Mouse (Mus musculus): ENCODE results near the gene Rpp14. TPM values are rescaled to one million over a fixed set of nuclear protein-coding genes. Genes with fewer than 3 reads are reported as not detected.

Rpp14 gene
- 10 to 100 TPM; 28.0 to 28.9 TPM for total RNA-seq (2021)
- long read RNA-seq, experiment 1, transcript Rpp14-201 (6 exons, 2,401 nt): major isoform, 39 of 49 reads
- long read RNA-seq, experiment 1, partial matches to known transcripts: 0 of 49 reads
- long read RNA-seq, experiment 1, other reads (novel, unspliced or antisense): 9 of 49 reads
- long read RNA-seq, experiment 2, transcript Rpp14-201 (6 exons, 2,401 nt): major isoform, 35 of 43 reads
- long read RNA-seq, experiment 2, partial matches to known transcripts: 0 of 43 reads
- long read RNA-seq, experiment 2, other reads (novel, unspliced or antisense): 8 of 43 reads

- DNase-seq (ENCODE audit: low spot score in 2 of 2): peak; percentile 96 to 98
- intact Hi-C loops (cut with DNase I): no loop called here
These were observed at the start of gene Rpp14 for GRCm38 (mm10) chr14:8080165-8080679. Rpp14 (plus strand) TSS chr14:8080367.

GRCm38 (mm10) chr14:8030535-8030934 is 49.6 kb upstream of the Rpp14 start:
- DNase-seq (ENCODE audit: low spot score in 2 of 2): no peak
- intact Hi-C loops (cut with DNase I): no loop called here

- intact Hi-C loops (cut with DNase I): loop anchor here (2.0 kb wide), 1 partner anchor 32 kb away; no protein-coding TSS in a partner anchor
- DNase-seq (ENCODE audit: low spot score in 2 of 2): peak; percentile 52 to 59
These were observed 47.9 kb upstream of the Rpp14 start for GRCm38 (mm10) chr14:8032087-8032944.

GRCm38 (mm10) chr14:8034561-8034960 is 45.6 kb upstream of the Rpp14 start:
- intact Hi-C loops (cut with DNase I): no loop called here
- DNase-seq (ENCODE audit: low spot score in 2 of 2): no peak

- intact Hi-C loops (cut with DNase I): no loop called here
- DNase-seq (ENCODE audit: low spot score in 2 of 2): no peak
These were observed 44.2 kb upstream of the Rpp14 start for GRCm38 (mm10) chr14:8035951-8036350.

- DNase-seq (ENCODE audit: low spot score in 2 of 2): no peak
- intact Hi-C loops (cut with DNase I): no loop called here
These were observed 43.8 kb upstream of the Rpp14 start for GRCm38 (mm10) chr14:8036406-8036805.

GRCm38 (mm10) chr14:8038150-8038549 is 42.0 kb upstream of the Rpp14 start:
- no peak for DNase-seq (ENCODE audit: low spot score in 2 of 2)
- intact Hi-C loops (cut with DNase I): no loop called here

- intact Hi-C loops (cut with DNase I): no loop called here
- DNase-seq (ENCODE audit: low spot score in 2 of 2): peak; percentile 42 to 59
These were observed 41.2 kb upstream of the Rpp14 start for GRCm38 (mm10) chr14:8038791-8039448.

- DNase-seq (ENCODE audit: low spot score in 2 of 2): no peak
- intact Hi-C loops (cut with DNase I): loop anchor here (2.0 kb wide), 1 partner anchor 35 kb away; no protein-coding TSS in a partner anchor
These were observed 40.0 kb upstream of the Rpp14 start for GRCm38 (mm10) chr14:8040179-8040578.

- intact Hi-C loops (cut with DNase I): loop anchor here (2.0 kb wide), 1 partner anchor 36 kb away; no protein-coding TSS in a partner anchor
- no peak for DNase-seq (ENCODE audit: low spot score in 2 of 2)
These were observed 39.1 kb upstream of the Rpp14 start for GRCm38 (mm10) chr14:8040911-8041678.

- DNase-seq (ENCODE audit: low spot score in 2 of 2): no peak
- intact Hi-C loops (cut with DNase I): no loop called here
These were observed 38.0 kb upstream of the Rpp14 start for GRCm38 (mm10) chr14:8042120-8042519.

GRCm38 (mm10) chr14:8042577-8042976 is 37.6 kb upstream of the Rpp14 start:
- DNase-seq (ENCODE audit: low spot score in 2 of 2): no peak
- intact Hi-C loops (cut with DNase I): no loop called here

GRCm38 (mm10) chr14:8044330-8044729 is 35.8 kb upstream of the Rpp14 start:
- intact Hi-C loops (cut with DNase I): loop anchor here (2.0 kb wide), 1 partner anchor 80 kb away; no protein-coding TSS in a partner anchor

GRCm38 (mm10) chr14:8044786-8045185 is 35.4 kb upstream of the Rpp14 start:
- intact Hi-C loops (cut with DNase I): loop anchor here (2.0 kb wide), 1 partner anchor 80 kb away; no protein-coding TSS in a partner anchor
- no peak for DNase-seq (ENCODE audit: low spot score in 2 of 2)

More at GRCm38 (mm10) chr14:8044330-8044729, 35.8 kb upstream of the Rpp14 start:
- DNase-seq (ENCODE audit: low spot score in 2 of 2): peak; percentile 65 to 72

- DNase-seq (ENCODE audit: low spot score in 2 of 2): no peak
- intact Hi-C loops (cut with DNase I): loop anchor here (2.0 kb wide), 1 partner anchor 81 kb away; no protein-coding TSS in a partner anchor
These were observed 34.9 kb upstream of the Rpp14 start for GRCm38 (mm10) chr14:8045187-8045846.

GRCm38 (mm10) chr14:8046839-8047238 is 33.3 kb upstream of the Rpp14 start:
- no peak for DNase-seq (ENCODE audit: low spot score in 2 of 2)
- intact Hi-C loops (cut with DNase I): no loop called here

- intact Hi-C loops (cut with DNase I): no loop called here
- no peak for DNase-seq (ENCODE audit: low spot score in 2 of 2)
These were observed 30.8 kb upstream of the Rpp14 start for GRCm38 (mm10) chr14:8049334-8049733.

- no peak for DNase-seq (ENCODE audit: low spot score in 2 of 2)
- intact Hi-C loops (cut with DNase I): no loop called here
These were observed 28.3 kb upstream of the Rpp14 start for GRCm38 (mm10) chr14:8051869-8052268.

All from left cerebral cortex, postnatal 14 days (tissue).